Mouse (Mus musculus) lung, postnatal 0 days (tissue): ENCODE measurements around the gene Pkn1.

Experiments
- CTCF ChIP-seq: IDR thresholded peaks from 2 replicates; pipeline ENCODE4 v1.5.1; 2016; ENCODE audit warnings: antibody characterized with exemption, mild to moderate bottlenecking
- EP300 ChIP-seq: IDR thresholded peaks from 2 replicates; pipeline ENCODE4 v1.6.1; 2016; ENCODE audit warnings: antibody characterized with exemption, mild to moderate bottlenecking, control low read depth

GRCm38 (mm10) chr8:83652030-83652743 is 46.8 kb downstream of the Pkn1 start, which contains the start of gene Gipc1:
- TF ChIP-seq CTCF (peak; percentile 21), EP300 (peak; percentile 62; the same call in 1 of the 2 replicates)
